Mouse (Mus musculus) CD4-positive, CD25-positive, alpha-beta regulatory T cell, adult 2 months (primary cell): ENCODE measurements around the gene Slc7a11.

ENCODE experiments used
- DNase-seq: peaks from one replicate; pipeline ENCODE4 v3.0.0-alpha.2; 2012; ENCODE audit warnings: low read depth, low spot score

Gene Slc7a11

GRCm38 (mm10) chr3:50001635-50002034 lies 441.8 kb downstream of the Slc7a11 start:
- DNase-seq = no peak

- no peak for DNase-seq
Measured at GRCm38 (mm10) chr3:49992891-49993290, 450.5 kb downstream of the Slc7a11 start.

- DNase-seq = no peak
Measured at GRCm38 (mm10) chr3:49987236-49987635, 456.2 kb downstream of the Slc7a11 start.

GRCm38 (mm10) chr3:49984795-49985194 lies 458.6 kb downstream of the Slc7a11 start:
- DNase-seq = no peak

GRCm38 (mm10) chr3:49983429-49984268 lies 459.8 kb downstream of the Slc7a11 start:
- no peak for DNase-seq

- DNase-seq = no peak
Measured at GRCm38 (mm10) chr3:49973994-49974393, 469.4 kb downstream of the Slc7a11 start.

GRCm38 (mm10) chr3:49965569-49965968 lies 477.8 kb downstream of the Slc7a11 start:
- no peak for DNase-seq

GRCm38 (mm10) chr3:49960581-49960980 lies 482.8 kb downstream of the Slc7a11 start:
- DNase-seq = no peak

GRCm38 (mm10) chr3:49946845-49947244 lies 496.6 kb downstream of the Slc7a11 start:
- DNase-seq = no peak

- DNase-seq = no peak
Measured at GRCm38 (mm10) chr3:49944783-49945182, 498.6 kb downstream of the Slc7a11 start.

- DNase-seq = no peak
Measured at GRCm38 (mm10) chr3:49937611-49938010, 505.8 kb downstream of the Slc7a11 start.

- DNase-seq = no peak
Measured at GRCm38 (mm10) chr3:49929496-49929895, 513.9 kb downstream of the Slc7a11 start.

- no peak for DNase-seq
Measured at GRCm38 (mm10) chr3:49928509-49929263, 514.7 kb downstream of the Slc7a11 start.

GRCm38 (mm10) chr3:49913929-49914328 lies 529.5 kb downstream of the Slc7a11 start:
- DNase-seq = no peak

- no peak for DNase-seq
Measured at GRCm38 (mm10) chr3:49910922-49911321, 532.5 kb downstream of the Slc7a11 start.

GRCm38 (mm10) chr3:49908426-49909341 lies 534.7 kb downstream of the Slc7a11 start:
- DNase-seq = no peak

GRCm38 (mm10) chr3:49893945-49894344 lies 549.5 kb downstream of the Slc7a11 start:
- DNase-seq = no peak

GRCm38 (mm10) chr3:49887359-49887758 lies 556.1 kb downstream of the Slc7a11 start:
- DNase-seq = no peak

- DNase-seq = no peak
Measured at GRCm38 (mm10) chr3:49886220-49886945, 557.0 kb downstream of the Slc7a11 start.

- no peak for DNase-seq
Measured at GRCm38 (mm10) chr3:49880496-49880895, 562.9 kb downstream of the Slc7a11 start.

GRCm38 (mm10) chr3:49870786-49871185 lies 572.6 kb downstream of the Slc7a11 start:
- no peak for DNase-seq
